Mouse (Mus musculus) heart, postnatal 0 days (tissue): ENCODE results near the gene Ggt5. TPM values are rescaled to one million over a fixed set of nuclear protein-coding genes. Genes with fewer than 3 reads are reported as not detected.

ENCODE experiments used
- ATAC-seq: fragments of 200-750 bp; cut with Nextera tagmentation; 2 replicates; pipeline ENCODE4 v1.8.0; 2017; ENCODE audit warnings: low read depth, moderate number of reproducible peaks, moderate library complexity; ENCODE audit not compliant: insufficient read depth
- DNase-seq: peaks from one replicate; pipeline ENCODE4 v3.0.0-alpha.2; 2016; ENCODE audit warnings: low spot score
- H3K27ac ChIP-seq: fragments of 300-500 bp; sonication (generic); 2 replicates; pipeline ENCODE4 v1.5.1; 2014; ENCODE audit warnings: low read depth, mild to moderate bottlenecking
- H3K27me3 ChIP-seq: fragments of 300-500 bp; sonication (generic); 2 replicates; pipeline ENCODE4 v1.6.1; 2014; ENCODE audit warnings: low read length, mixed read lengths; ENCODE audit not compliant: control insufficient read depth, insufficient read depth
- H3K36me3 ChIP-seq: fragments of 300-500 bp; sonication (generic); replicated peaks from 2 replicates; pipeline ENCODE4 v1.6.1; 2014; ENCODE audit warnings: low read length, mixed read lengths; ENCODE audit not compliant: control insufficient read depth, insufficient read depth
- H3K4me1 ChIP-seq: fragments of 300-500 bp; sonication (generic); 2 replicates; pipeline ENCODE4 v1.6.1; 2014; ENCODE audit warnings: antibody characterized with exemption; ENCODE audit not compliant: control insufficient read depth, insufficient read depth
- H3K4me2 ChIP-seq: fragments of 300-500 bp; sonication (generic); 2 replicates; pipeline ENCODE4 v1.6.1; 2014; ENCODE audit warnings: low read depth, mild to moderate bottlenecking, low read length, moderate library complexity
- H3K4me3 ChIP-seq: fragments of 300-500 bp; sonication (generic); 2 replicates; pipeline ENCODE4 v1.5.1; 2014; ENCODE audit warnings: low read depth, low read length
- H3K9ac ChIP-seq: fragments of 300-500 bp; sonication (generic); replicated peaks from 2 replicates; pipeline ENCODE4 v1.6.1; 2014; ENCODE audit warnings: low read depth, low read length, mixed read lengths
- H3K9me3 ChIP-seq: fragments of 300-500 bp; sonication (generic); replicated peaks from 2 replicates; pipeline ENCODE4 v1.6.1; 2016; ENCODE audit warnings: low read length; ENCODE audit not compliant: control insufficient read depth
- CTCF ChIP-seq: IDR thresholded peaks from 2 replicates; pipeline ENCODE4 v1.5.1; 2016; ENCODE audit warnings: antibody characterized with exemption, control low read depth, low read depth
- EP300 ChIP-seq: IDR thresholded peaks from 2 replicates; pipeline ENCODE4 v1.6.1; 2016; ENCODE audit warnings: antibody characterized with exemption, low read depth
- WGBS: fragments of 180-500 bp; shearing (Covaris S2); extraction: QIAGEN DNeasy Blood & Tissue Kit; methylation state at CpG from one replicate; pipeline ENCODE4 v1.1.7; 2014; 5-methylcytosine and 5-hydroxymethylcytosine counted together
- polyA plus RNA-seq: library from polyadenylated mRNA; unstranded; fragments of >200 nt; fragmentation: Nextera tagmentation; extraction: Ambion mirVana; gene quantifications from 2 replicates; pipeline ENCODE4 v1.2.1, GENCODE M21; 2015
- total RNA-seq: library from RNA; depleted of rRNA; stranded (reverse); fragments of >200 nt; gene quantifications from 2 replicates; pipeline ENCODE4 v1.2.3, GENCODE M21; 2014; ENCODE audit warnings: low replicate concordance

Gene Ggt5
- total and polyA plus RNA-seq, 2 experiments from 2014 or later: 6.7 to 53.4 TPM

DNA sequence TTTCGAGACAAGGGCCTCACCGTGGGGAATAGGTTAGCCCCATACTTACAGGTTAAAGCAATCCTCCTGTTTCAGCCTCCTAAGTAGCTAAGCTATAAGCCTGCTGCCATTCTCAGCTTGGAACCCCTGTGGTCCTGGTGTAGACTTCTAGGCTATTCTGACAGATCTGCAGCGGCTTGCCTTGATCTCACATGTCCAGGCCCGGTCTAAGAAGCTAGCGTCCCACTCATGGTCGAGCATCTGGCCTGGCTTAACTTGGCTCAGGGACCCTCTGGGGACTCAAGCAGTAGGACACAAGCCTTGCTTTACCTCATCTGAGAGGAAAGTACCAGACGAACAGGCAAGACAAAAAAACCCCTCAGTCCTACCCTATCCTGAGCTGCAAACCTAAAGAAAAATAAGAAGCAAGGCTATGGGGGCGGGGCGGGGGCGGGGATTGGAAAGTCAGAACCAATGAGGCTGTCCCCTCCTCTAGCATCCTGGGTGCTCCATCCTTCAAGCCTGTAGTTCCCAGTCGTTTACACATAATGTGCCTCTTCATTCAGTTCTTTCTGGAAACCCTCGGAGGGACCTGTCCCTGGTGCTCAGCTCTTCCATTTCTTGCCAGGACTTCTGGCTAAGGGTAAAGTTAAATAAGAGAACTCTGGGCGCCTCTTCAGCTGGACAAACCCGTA is 46.0 kb downstream of the Ggt5 start:
- peaks cover 12% of the 10 kb centered on the region; the same call in 1 of the 2 replicates for H3K4me1 ChIP-seq
- TF ChIP-seq CTCF (no peak), EP300 (no peak)
- H3K4me2 ChIP-seq: no peak overlapping the region
- H3K27ac ChIP-seq: no peak overlapping the region
- H3K36me3 ChIP-seq: no peaks in the 10 kb centered on the region
- H3K9ac ChIP-seq: no peak overlapping the region
- 63% methylated on average over 14 of the region's 14 CpGs for WGBS
- H3K27me3 ChIP-seq: no peaks in the 10 kb centered on the region
- no peaks in the 10 kb centered on the region for H3K9me3 ChIP-seq
- ATAC-seq (no peak), DNase-seq (no peak)
- H3K4me3 ChIP-seq: no peak overlapping the region

GRCm38 (mm10) chr10:75635693-75636055 is 46.5 kb downstream of the Ggt5 start:
- TF ChIP-seq EP300: no peak
- TF ChIP-seq CTCF: peak; percentile 99
- H3K4me3 ChIP-seq: no peak overlapping the region
- no peaks in the 10 kb centered on the region for H3K27me3 ChIP-seq
- H3K36me3 ChIP-seq: no peaks in the 10 kb centered on the region
- H3K9me3 ChIP-seq: no peaks in the 10 kb centered on the region
- DNase-seq (peak; percentile 84), ATAC-seq (peak; percentile 40; the same call in 1 of the 2 replicates)
- no peak overlapping the region for H3K9ac ChIP-seq
- no peak overlapping the region for H3K4me2 ChIP-seq
- H3K27ac ChIP-seq: no peak overlapping the region
- H3K4me1 ChIP-seq: peaks cover 12% of the 10 kb centered on the region; the same call in 1 of the 2 replicates
- WGBS: 4% methylated on average over 9 of the region's 9 CpGs

DNA sequence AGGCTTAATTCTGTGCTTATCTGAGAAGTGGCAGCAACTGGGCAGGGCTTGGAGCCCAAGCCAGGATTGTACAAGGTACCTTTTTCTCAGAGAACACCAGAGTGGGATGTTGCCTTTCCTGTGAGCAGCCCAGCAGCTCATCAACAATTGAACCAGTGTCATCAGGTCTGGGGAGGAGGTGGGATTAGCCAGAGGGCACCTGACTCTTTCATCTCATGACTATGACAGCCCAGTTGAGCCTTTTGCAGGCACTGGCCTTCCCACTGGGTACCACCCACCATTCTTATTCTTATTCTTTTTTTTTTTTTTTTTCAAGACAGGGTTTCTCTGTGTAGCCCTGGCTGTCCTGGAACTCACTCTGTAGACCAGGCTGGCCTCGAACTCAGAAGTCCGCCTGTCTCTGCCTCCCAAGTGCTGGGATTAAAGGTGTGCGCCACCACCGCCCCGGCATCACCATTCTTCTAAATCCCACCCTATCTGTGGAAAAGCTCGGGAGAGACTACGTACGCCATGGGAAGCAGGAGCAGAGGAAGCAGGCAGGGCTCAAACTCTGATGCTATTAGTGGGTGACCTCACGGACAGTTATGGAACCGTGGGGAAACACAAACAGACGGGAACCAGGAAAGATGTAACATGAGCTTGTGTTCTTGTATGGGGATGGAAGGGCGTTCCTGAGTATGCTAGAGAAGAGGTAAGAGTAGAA is 47.1 kb downstream of the Ggt5 start:
- Histone ChIP-seq H3K4me1 (peaks cover 12% of the 10 kb centered on the region; the same call in 1 of the 2 replicates), H3K4me2 (no peak overlapping the region), H3K9me3 (no peaks in the 10 kb centered on the region), H3K27me3 (no peaks in the 10 kb centered on the region), H3K36me3 (no peaks in the 10 kb centered on the region), H3K9ac (no peak overlapping the region), H3K27ac (no peak overlapping the region), H3K4me3 (no peak overlapping the region)
- ATAC-seq: no peak
- DNase-seq: no peak
- no peak for TF ChIP-seq CTCF
- WGBS: 87% methylated on average over 11 of the region's 12 CpGs

GRCm38 (mm10) chr10:75637711-75638110 is 48.6 kb downstream of the Ggt5 start:
- no peaks in the 10 kb centered on the region for H3K36me3 ChIP-seq
- peaks cover 4% of the 10 kb centered on the region; the same call in 1 of the 2 replicates for H3K4me1 ChIP-seq
- H3K4me3 ChIP-seq: no peak overlapping the region
- H3K27ac ChIP-seq: no peak overlapping the region
- no peak overlapping the region for H3K9ac ChIP-seq
- WGBS: 80% methylated on average over 11 of the region's 11 CpGs
- no peak overlapping the region for H3K4me2 ChIP-seq
- no peaks in the 10 kb centered on the region for H3K27me3 ChIP-seq
- H3K9me3 ChIP-seq: no peaks in the 10 kb centered on the region
- no peak for DNase-seq
- TF ChIP-seq EP300: no peak
- no peak for TF ChIP-seq CTCF
- ATAC-seq: no peak

DNA sequence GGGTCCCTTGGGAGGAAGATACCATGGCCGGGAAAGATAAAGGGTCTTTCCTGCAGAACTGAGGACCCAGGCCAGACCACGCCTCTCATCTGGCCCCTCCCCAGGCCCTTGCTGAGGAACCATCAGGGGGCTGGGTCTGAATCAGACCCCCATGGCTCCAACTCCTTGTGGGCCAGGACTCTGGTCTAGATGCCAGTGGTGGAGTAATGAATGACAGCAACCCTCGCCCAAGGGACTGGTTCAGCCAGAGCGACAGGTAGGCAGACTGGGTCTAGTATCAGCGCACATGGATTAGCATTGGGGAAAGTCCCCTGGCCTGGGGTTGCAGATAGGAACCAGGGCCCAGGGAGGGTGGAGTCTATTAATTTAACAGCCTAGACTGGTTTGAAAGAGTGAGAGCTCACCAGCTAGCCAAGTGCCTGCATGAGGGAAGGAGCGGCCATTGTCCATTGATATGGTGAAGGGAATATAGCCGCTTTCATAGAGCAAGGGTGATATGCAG is 52.6 kb downstream of the Ggt5 start:
- Histone ChIP-seq H3K27ac (no peak overlapping the region), H3K9me3 (no peaks in the 10 kb centered on the region), H3K27me3 (no peaks in the 10 kb centered on the region), H3K4me1 (peaks cover 10% of the 10 kb centered on the region), H3K36me3 (no peaks in the 10 kb centered on the region; the same call in 1 of the 2 replicates), H3K4me2 (no peak overlapping the region), H3K9ac (no peak overlapping the region), H3K4me3 (no peak overlapping the region)
- TF ChIP-seq CTCF: no peak
- no peak for TF ChIP-seq EP300
- DNase-seq (no peak), ATAC-seq (no peak)
- 81% methylated on average over 7 of the region's 7 CpGs for WGBS
